Mouse (Mus musculus) midbrain, embryonic 13.5 days (tissue): ENCODE measurements around the gene Fbxo46. TPM values are rescaled to one million over a fixed set of nuclear protein-coding genes. Genes with fewer than 3 reads are reported as not detected.
"Not testable (repeated sequence)": the region's sequence is repeated elsewhere in the genome, so short reads cannot be mapped to it uniquely, and the experiment has no call there.

ENCODE experiments used
- ATAC-seq: fragments of 200-750 bp; cut with Nextera tagmentation; 2 replicates; pipeline ENCODE4 v1.8.0; 2017; ENCODE audit warnings: mild to moderate bottlenecking, moderate TSS enrichment, moderate library complexity
- H3K27ac ChIP-seq: fragments of 300-500 bp; sonication (generic); 2 replicates; pipeline ENCODE4 v1.5.1; 2015; ENCODE audit warnings: inconsistent platforms, mild to moderate bottlenecking, moderate library complexity
- H3K27me3 ChIP-seq: fragments of 300-500 bp; sonication (generic); 2 replicates; pipeline ENCODE4 v1.6.1; 2015; ENCODE audit warnings: mild to moderate bottlenecking, inconsistent platforms
- H3K36me3 ChIP-seq: fragments of 300-500 bp; sonication (generic); 2 replicates; pipeline ENCODE4 v1.6.1; 2015; ENCODE audit warnings: mild to moderate bottlenecking, inconsistent platforms
- H3K4me1 ChIP-seq: fragments of 300-500 bp; sonication (generic); replicated peaks from 2 replicates; pipeline ENCODE4 v1.6.1; 2015; ENCODE audit warnings: inconsistent platforms
- H3K4me2 ChIP-seq: fragments of 300-500 bp; sonication (generic); replicated peaks from 2 replicates; pipeline ENCODE4 v1.6.1; 2015; ENCODE audit warnings: moderate library complexity, mild to moderate bottlenecking, inconsistent platforms
- H3K4me3 ChIP-seq: fragments of 300-500 bp; sonication (generic); replicated peaks from 2 replicates; pipeline ENCODE4 v1.5.1; 2015; ENCODE audit warnings: mild to moderate bottlenecking, inconsistent platforms
- H3K9ac ChIP-seq: fragments of 300-500 bp; sonication (generic); replicated peaks from 2 replicates; pipeline ENCODE4 v1.6.1; 2015; ENCODE audit warnings: mild to moderate bottlenecking, inconsistent platforms
- H3K9me3 ChIP-seq: fragments of 300-500 bp; sonication (generic); 2 replicates; pipeline ENCODE4 v1.6.1; 2016; ENCODE audit warnings: mild to moderate bottlenecking, inconsistent platforms
- WGBS: fragments of 180-500 bp; shearing (Covaris S2); methylation state at CpG from one replicate; pipeline ENCODE4 v1.1.7; 2015; 5-methylcytosine and 5-hydroxymethylcytosine counted together
- polyA plus RNA-seq: library from polyadenylated mRNA; unstranded; fragments of >200 nt; fragmentation: Nextera tagmentation; extraction: Ambion mirVana; gene quantifications from 2 replicates; pipeline ENCODE4 v1.2.1, GENCODE M21; 2015

Gene Fbxo46
- 19.6 and 20.6 TPM in 2 replicates for polyA plus RNA-seq

- 3% methylated on average over 34 of the region's 34 CpGs for WGBS
- no peaks in the 10 kb centered on the region for H3K9me3 ChIP-seq
- peak within 1 kb of the TSS; percentile 62 for H3K4me3 ChIP-seq
- H3K27me3 ChIP-seq = peaks cover 12% of the 10 kb centered on the region
- ATAC-seq = peak; percentile 97
- peaks cover 23% of the 10 kb centered on the region for H3K4me1 ChIP-seq
- peak within 1 kb of the TSS; percentile 80 for H3K9ac ChIP-seq
- no peaks in the 10 kb centered on the region for H3K36me3 ChIP-seq
- peak within 1 kb of the TSS; percentile 85 for H3K4me2 ChIP-seq
- H3K27ac ChIP-seq = peak within 1 kb of the TSS; percentile 55; the same call in 1 of the 2 replicates
Observed at GRCm38 (mm10) chr7:19119631-19120429, at the start of gene Fbxo46. Fbxo46 (plus strand) TSS chr7:19119859.

DNA sequence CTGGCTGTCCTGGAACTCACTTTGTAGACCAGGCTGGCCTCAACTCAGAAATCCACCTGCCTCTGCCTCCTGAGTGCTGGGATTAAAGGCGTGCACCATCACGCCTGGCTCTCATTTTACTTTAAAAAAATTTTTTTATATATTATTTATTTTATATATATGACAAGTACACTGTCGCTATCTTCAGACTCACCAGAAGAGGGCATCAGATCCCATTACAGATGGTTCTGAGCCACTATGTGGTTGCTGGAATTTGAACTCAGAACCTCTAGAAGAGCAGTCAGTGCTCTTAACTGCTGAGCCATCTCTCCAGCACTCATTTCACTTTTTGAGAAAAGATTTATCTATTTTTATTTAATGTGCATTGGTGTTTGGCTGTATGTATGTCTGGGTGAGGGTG lies 48.6 kb upstream of the Fbxo46 start:
- H3K4me1 ChIP-seq, H3K27ac ChIP-seq, H3K9me3 ChIP-seq, ATAC-seq, H3K4me3 ChIP-seq, H3K36me3 ChIP-seq, H3K9ac ChIP-seq, H3K4me2 ChIP-seq: not testable (repeated sequence)
- H3K27me3 ChIP-seq = peaks cover 14% of the 10 kb centered on the region
- WGBS = 50% methylated on average over 3 of the region's 3 CpGs

GRCm38 (mm10) chr7:19073504-19073903 lies 46.2 kb upstream of the Fbxo46 start:
- peaks cover 22% of the 10 kb centered on the region for H3K4me1 ChIP-seq
- no peak overlapping the region for H3K4me2 ChIP-seq
- no peak for ATAC-seq
- H3K4me3 ChIP-seq = no peak overlapping the region
- 83% methylated on average over 9 of the region's 9 CpGs for WGBS
- H3K9ac ChIP-seq = no peak overlapping the region
- H3K36me3 ChIP-seq = peaks cover 9% of the 10 kb centered on the region
- H3K9me3 ChIP-seq = no peaks in the 10 kb centered on the region
- no peak overlapping the region for H3K27ac ChIP-seq
- H3K27me3 ChIP-seq = no peaks in the 10 kb centered on the region

DNA sequence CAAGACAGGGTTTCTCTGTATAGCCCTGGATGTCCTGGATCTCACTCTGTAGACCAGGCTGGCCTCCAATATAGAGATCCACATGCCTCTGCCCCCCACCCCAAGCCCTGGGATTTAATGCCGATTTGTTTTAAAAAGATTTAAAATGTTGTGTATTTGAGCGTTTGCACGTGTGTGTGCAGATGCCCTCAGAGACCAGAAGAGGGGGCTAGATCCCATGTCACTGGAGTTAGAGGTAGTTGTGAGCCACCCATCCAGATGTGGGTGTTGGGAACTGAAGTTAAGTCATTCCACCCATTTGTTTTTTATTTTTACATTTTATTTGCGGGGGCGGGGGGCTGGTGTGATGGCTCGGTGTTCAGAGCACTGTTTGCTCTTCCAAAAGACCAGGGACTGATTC lies 45.2 kb upstream of the Fbxo46 start:
- 95% methylated on average over 6 of the region's 6 CpGs for WGBS

GRCm38 (mm10) chr7:19075231-19075630 lies 44.4 kb upstream of the Fbxo46 start:
- ATAC-seq = 0 out of 2 replicates have a peak, but pooled peaks have one; percentile 8
- 0 out of 2 replicates have a peak overlapping the region, but pooled peaks have one; percentile 2 for H3K27ac ChIP-seq

More for the DNA sequence above, 45.2 kb upstream of the Fbxo46 start:
- Histone ChIP-seq H3K9me3 (no peaks in the 10 kb centered on the region), H3K9ac (no peak overlapping the region), H3K4me1 (peaks cover 22% of the 10 kb centered on the region), H3K4me3 (no peak overlapping the region), H3K36me3 (peaks cover 19% of the 10 kb centered on the region), H3K27me3 (no peaks in the 10 kb centered on the region), H3K27ac (no peak overlapping the region), H3K4me2 (no peak overlapping the region)
- ATAC-seq = no peak

DNA sequence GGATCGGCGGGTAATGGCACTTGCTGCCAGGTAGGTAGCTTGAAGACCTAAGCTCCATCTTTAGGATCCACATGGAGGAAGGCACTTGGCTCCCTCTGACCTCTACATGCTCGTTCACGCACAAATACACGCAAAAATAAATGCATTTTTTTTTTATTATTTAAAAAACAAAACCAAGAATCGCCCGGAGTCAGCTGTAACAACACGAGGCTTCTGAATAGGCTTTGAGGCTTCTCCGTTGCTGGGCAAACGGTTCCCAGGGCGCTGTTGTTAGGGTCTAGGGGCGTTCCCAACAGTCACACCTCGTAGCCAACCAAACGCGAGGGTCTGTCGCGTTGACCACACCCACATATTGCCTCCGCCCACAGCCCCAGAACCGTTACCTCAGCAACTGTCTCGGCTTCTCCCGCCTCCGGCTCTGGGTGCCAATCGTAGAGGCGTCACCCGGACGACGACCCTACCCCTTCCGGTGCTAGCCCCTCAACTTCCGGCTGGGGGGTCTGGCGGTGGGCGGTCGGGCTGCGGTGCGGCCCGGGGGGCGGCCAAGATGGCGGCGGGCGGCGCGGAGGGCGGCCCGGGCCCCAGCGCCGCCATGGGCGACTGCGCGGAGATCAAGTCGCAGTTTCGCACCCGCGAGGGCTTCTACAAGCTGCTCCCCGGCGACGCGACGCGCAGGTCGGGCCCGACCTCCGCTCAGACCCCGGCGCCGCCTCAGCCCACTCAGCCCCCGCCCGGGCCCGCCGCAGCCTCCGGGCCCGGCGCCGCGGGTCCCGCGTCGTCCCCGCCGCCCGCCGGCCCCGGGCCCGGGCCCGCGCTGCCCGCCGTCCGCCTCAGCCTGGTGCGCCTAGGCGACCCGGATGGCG lies 43.7 kb upstream of the Fbxo46 start, which contains the start of gene Dmwd:
Gene Dmwd (plus strand): TSS at position 505 of the 863 bp plus-strand sequence.
- Histone ChIP-seq H3K4me3 (peak within 1 kb of the TSS; percentile 76), H3K27me3 (no peaks in the 10 kb centered on the region), H3K4me1 (peaks cover 22% of the 10 kb centered on the region), H3K36me3 (peaks cover 33% of the 10 kb centered on the region), H3K9me3 (no peaks in the 10 kb centered on the region), H3K4me2 (peak within 1 kb of the TSS; percentile 90), H3K9ac (peak within 1 kb of the TSS; percentile 97), H3K27ac (peak within 1 kb of the TSS; percentile 79)
- WGBS = 1% methylated on average over 81 of the region's 91 CpGs
- ATAC-seq = peak; percentile 99

More at GRCm38 (mm10) chr7:19075231-19075630, 44.4 kb upstream of the Fbxo46 start:
- Histone ChIP-seq H3K27me3 (no peaks in the 10 kb centered on the region), H3K36me3 (peaks cover 26% of the 10 kb centered on the region), H3K4me2 (peak overlapping the region; percentile 90), H3K9me3 (no peaks in the 10 kb centered on the region), H3K9ac (peak overlapping the region; percentile 3; the same call in 1 of the 2 replicates), H3K4me1 (peaks cover 22% of the 10 kb centered on the region), H3K4me3 (peak overlapping the region; percentile 76)
- WGBS = 62% methylated on average over 5 of the region's 5 CpGs

DNA sequence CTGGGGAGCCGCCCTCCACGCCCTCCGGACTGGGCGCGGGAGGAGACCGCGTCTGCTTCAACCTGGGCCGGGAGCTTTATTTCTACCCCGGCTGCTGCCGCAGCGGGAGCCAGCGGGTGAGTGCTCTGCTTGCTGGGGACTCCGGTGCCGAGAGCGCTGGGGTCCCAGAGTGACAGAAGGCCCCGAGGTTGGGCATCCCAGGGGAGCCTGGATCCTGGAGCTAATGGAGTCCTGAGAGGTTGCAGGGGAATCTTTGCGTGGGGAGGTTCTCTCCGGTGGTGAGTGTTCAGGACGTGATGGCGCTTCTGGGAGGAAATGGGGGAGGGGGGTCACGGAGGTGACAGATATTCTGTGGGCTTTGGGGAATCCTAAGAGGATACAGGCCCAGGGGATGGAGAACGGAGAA lies 43.1 kb upstream of the Fbxo46 start:
- H3K9me3 ChIP-seq = no peaks in the 10 kb centered on the region
- H3K27ac ChIP-seq = peak overlapping the region; percentile 79
- peaks cover 40% of the 10 kb centered on the region for H3K36me3 ChIP-seq
- H3K27me3 ChIP-seq = no peaks in the 10 kb centered on the region
- H3K4me3 ChIP-seq = peak overlapping the region; percentile 76
- ATAC-seq = no peak; the same call in 1 of the 2 replicates
- peak overlapping the region; percentile 97 for H3K9ac ChIP-seq
- under 1% methylated on average over 22 of the region's 22 CpGs for WGBS
- H3K4me2 ChIP-seq = peak overlapping the region; percentile 90
- H3K4me1 ChIP-seq = peaks cover 22% of the 10 kb centered on the region

GRCm38 (mm10) chr7:19077761-19078160 lies 41.9 kb upstream of the Fbxo46 start:
- no peak for ATAC-seq
- WGBS = 75% methylated on average over 14 of the region's 14 CpGs
- H3K4me1 ChIP-seq = peaks cover 22% of the 10 kb centered on the region
- H3K36me3 ChIP-seq = peaks cover 52% of the 10 kb centered on the region
- H3K9me3 ChIP-seq = no peaks in the 10 kb centered on the region
- peak overlapping the region; percentile 76 for H3K4me3 ChIP-seq
- peak overlapping the region; percentile 90 for H3K4me2 ChIP-seq
- peak overlapping the region; percentile 97; the same call in 1 of the 2 replicates for H3K9ac ChIP-seq
- H3K27me3 ChIP-seq = no peaks in the 10 kb centered on the region
- H3K27ac ChIP-seq = no peak overlapping the region

DNA sequence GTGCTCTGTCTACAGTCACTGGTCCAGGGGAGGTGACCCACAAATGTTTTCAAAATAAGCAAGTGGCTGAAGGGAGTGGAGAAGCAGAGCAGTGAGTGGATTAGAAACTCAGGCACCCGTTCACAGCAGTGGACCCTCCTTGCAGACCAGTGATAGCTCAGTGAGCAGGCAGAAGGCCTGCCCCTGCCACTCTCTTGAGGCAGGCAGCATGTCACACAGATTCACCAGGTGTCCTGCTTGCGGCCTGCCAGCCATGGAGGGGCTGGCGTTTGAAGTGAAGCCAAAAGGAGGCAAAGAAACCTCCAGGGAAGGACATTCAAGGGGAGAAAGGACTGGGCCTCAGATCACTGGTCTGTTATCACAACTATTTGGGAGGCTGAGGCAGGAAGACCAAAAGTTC lies 40.9 kb upstream of the Fbxo46 start:
- ATAC-seq = no peak
- Histone ChIP-seq H3K9me3 (no peaks in the 10 kb centered on the region), H3K4me2 (no peak overlapping the region), H3K4me1 (peaks cover 29% of the 10 kb centered on the region), H3K4me3 (no peak overlapping the region), H3K36me3 (peaks cover 60% of the 10 kb centered on the region), H3K9ac (no peak overlapping the region), H3K27ac (no peak overlapping the region), H3K27me3 (no peaks in the 10 kb centered on the region)
- WGBS = 87% methylated on average over 3 of the region's 3 CpGs

DNA sequence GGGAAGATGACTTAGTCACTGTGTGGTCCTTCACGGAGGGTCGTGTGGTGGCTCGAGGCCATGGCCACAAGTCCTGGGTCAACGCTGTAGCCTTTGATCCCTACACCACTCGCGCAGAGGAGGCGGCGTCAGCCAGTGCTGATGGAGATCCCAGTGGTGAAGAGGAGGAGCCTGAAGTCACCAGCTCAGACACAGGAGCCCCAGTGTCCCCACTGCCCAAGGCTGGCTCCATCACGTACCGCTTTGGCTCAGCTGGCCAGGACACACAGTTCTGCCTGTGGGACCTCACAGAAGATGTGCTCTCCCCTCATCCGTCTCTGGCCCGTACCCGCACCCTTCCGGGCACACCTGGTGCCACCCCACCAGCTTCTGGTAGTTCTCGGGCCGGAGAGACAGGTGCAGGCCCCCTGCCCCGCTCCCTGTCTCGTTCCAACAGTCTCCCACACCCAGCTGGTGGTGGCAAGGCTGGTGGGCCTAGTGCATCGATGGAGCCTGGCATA lies 39.2 kb upstream of the Fbxo46 start:
- WGBS = 90% methylated on average over 19 of the region's 19 CpGs
- peaks cover 69% of the 10 kb centered on the region for H3K36me3 ChIP-seq
- no peak overlapping the region for H3K9ac ChIP-seq
- H3K4me2 ChIP-seq = no peak overlapping the region
- H3K4me1 ChIP-seq = peaks cover 41% of the 10 kb centered on the region
- H3K27ac ChIP-seq = no peak overlapping the region
- no peaks in the 10 kb centered on the region for H3K9me3 ChIP-seq
- ATAC-seq = no peak
- no peaks in the 10 kb centered on the region for H3K27me3 ChIP-seq
- H3K4me3 ChIP-seq = no peak overlapping the region

DNA sequence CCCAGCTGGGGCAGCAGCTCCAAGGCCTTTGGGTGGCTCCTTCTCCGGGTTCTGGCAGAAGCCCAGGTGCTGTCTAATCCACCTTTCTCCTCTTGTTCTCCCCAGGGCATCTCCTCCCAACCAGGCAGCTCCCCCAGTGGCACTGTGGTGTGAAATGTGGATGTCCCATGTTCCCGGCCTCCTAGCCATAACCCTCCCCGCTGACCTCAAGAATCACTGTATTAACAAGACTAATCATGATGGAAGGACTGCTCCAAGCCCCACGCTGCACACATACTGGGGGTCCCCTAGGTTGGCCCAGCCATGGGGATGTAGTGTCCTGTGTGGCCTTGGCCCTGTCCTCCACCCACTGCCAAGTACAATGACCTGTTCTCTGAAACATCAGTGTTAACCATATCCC lies 37.5 kb upstream of the Fbxo46 start:
- Histone ChIP-seq H3K4me3 (no peak overlapping the region), H3K9ac (no peak overlapping the region), H3K27ac (no peak overlapping the region), H3K36me3 (peaks cover 76% of the 10 kb centered on the region), H3K4me2 (no peak overlapping the region), H3K27me3 (no peaks in the 10 kb centered on the region), H3K9me3 (no peaks in the 10 kb centered on the region), H3K4me1 (peaks cover 36% of the 10 kb centered on the region)
- 91% methylated on average over 4 of the region's 4 CpGs for WGBS
- ATAC-seq = no peak
